Mouse (Mus musculus) testis, adult 2 months (tissue): ENCODE results near the gene Gpr152.

Experiments
- CTCF ChIP-seq: fragments of 200-500 bp; IDR thresholded peaks from 2 replicates; pipeline ENCODE4 v1.5.1; 2012; ENCODE audit warnings: low read depth, mild to moderate bottlenecking, inconsistent platforms, low read length, moderate library complexity; ENCODE audit not compliant: control insufficient read depth, insufficient read depth, insufficient replicate concordance
- POLR2A ChIP-seq: fragments of 200-500 bp; IDR thresholded peaks from 2 replicates; pipeline ENCODE4 v1.6.1; 2012; ENCODE audit warnings: low read depth, mild to moderate bottlenecking, inconsistent platforms, low read length, moderate library complexity; ENCODE audit not compliant: control insufficient read depth

- TF ChIP-seq CTCF: no peak
- no peak for TF ChIP-seq POLR2A
Observed at GRCm38 (mm10) chr19:4108535-4108934, 31.1 kb upstream of the Gpr152 start.
